Mouse (Mus musculus) liver, adult 2 months (tissue): ENCODE measurements at regions not wholly inside any gene's neighbourhood (a gene's known extent, or its start where the extent isn't known, plus 50 kb on each side); places are given as distances from the start of the nearest gene placed in this dataset.

ENCODE experiments used
- CTCF ChIP-seq: fragments of 200-500 bp; IDR thresholded peaks from 2 replicates; pipeline ENCODE4 v1.5.1; 2011; ENCODE audit warnings: low read depth, low read length, control low read depth
- POLR2A ChIP-seq: fragments of 200-500 bp; IDR thresholded peaks from 2 replicates; pipeline ENCODE4 v1.6.1; 2011; ENCODE audit warnings: low read length, control low read depth; ENCODE audit not compliant: insufficient read depth; ENCODE audit errors: extremely low read depth

DNA sequence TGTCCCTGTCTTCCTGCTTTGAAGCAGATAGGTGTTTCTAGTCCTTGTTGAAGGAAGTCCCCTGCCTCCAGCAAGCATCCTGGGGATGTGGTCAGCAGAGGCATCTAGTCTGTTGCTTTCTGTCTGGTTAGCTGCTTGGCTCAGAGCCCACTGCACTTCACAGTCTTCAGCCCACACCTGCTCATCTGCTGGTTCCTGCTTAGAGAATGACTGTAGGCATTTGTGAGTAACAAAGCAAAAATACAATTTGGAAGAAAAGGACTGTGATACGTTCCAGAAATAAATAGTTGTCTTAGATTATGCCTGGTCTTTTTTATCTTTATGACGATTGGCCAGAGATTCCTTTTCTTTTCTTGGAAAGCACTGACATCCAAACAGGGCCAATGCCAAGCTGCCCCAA, 246.6 kb upstream of the Sox2 start:
- TF ChIP-seq POLR2A (no peak), CTCF (no peak)
